Comparison of ENCODE assay signal across 8 mouse cellular contexts in the genomic region with DNA sequence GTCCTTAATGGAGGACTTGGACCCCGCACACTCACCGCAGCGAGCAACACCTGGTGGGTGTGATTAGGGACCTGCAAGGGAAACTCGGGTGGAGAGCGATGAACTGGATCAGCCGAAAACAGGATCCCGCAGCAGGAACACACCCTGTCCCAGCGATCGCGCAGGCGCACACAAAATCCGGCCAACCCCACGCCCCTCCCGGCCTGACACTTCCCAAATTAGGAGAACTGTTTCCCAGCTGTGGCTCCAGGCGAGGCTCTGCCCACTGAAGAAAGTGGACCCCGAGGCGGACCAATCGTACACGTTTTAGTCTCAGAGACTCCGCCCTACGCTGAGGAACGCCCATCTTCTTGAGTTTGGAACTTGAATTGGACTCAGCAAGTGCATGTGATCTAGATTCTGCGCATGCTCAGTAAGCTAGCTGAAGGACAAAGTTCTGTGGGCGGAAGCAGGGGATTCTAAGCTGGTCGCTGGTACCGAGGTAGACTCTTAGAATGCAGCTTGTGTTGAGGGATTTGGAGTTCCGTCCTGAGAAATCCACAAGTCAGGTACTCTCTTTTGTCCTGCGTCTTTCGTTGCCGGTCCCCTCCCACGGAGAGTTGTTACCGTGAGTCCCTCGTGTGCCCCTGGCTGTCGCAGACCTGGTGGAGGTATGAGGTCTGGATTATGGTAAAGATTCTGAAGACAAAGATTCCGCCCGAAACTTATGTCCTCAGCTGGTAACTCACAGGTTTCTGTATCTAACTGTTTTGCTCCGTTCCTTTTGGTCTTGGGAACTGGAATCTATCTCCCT. TPM values are rescaled to one million over a fixed set of nuclear protein-coding genes. Genes with fewer than 3 reads are reported as not detected.
A peak's percentile ranks its signal among the peaks of the same experiment; 100 is the strongest.
DNase-seq lines count a peak whose midpoint lies in the region; ATAC-seq and TF ChIP-seq lines count a peak whose summit lies in the region.

A gene (minus strand): TSS at position 251 of the 793 bp plus-strand sequence.

- H3K36me3 ChIP-seq in embryonic facial prominence, embryonic 15.5 days, result no peaks in the 10 kb centered on the region
- no peaks in the 10 kb centered on the region; the same call in 1 of the 2 replicates for H3K36me3 ChIP-seq in limb, embryonic 14.5 days (ENCODE audit: control insufficient read depth, insufficient read depth, low read length)
- H3K36me3 ChIP-seq in midbrain, postnatal 0 days (ENCODE audit: insufficient read depth, low read length), result no peaks in the 10 kb centered on the region

- peak; percentile 99 for ATAC-seq in embryonic facial prominence, embryonic 15.5 days (ENCODE audit: insufficient number of reproducible peaks, low FRiP score, low TSS enrichment, low read depth)
- peak; percentile 100 for ATAC-seq in limb, embryonic 14.5 days (ENCODE audit: low FRiP score, low read depth)
- ATAC-seq in midbrain, postnatal 0 days (ENCODE audit: low FRiP score), result peak; percentile 99

- H3K4me1 ChIP-seq in bone marrow, adult 2 months (ENCODE audit: control insufficient read depth, insufficient read depth, low read length), result no peaks in the 10 kb centered on the region; the same call in 1 of the 2 replicates
- peaks cover 11% of the 10 kb centered on the region; the same call in 1 of the 2 replicates for H3K4me1 ChIP-seq in embryonic facial prominence, embryonic 15.5 days
- H3K4me1 ChIP-seq in limb, embryonic 14.5 days (ENCODE audit: control insufficient read depth, insufficient read depth, low read length), result peaks cover 4% of the 10 kb centered on the region; the same call in 1 of the 2 replicates
- peaks cover 5% of the 10 kb centered on the region; the same call in 1 of the 2 replicates for H3K4me1 ChIP-seq in midbrain, postnatal 0 days (ENCODE audit: insufficient read depth, low read length)

- no peaks in the 10 kb centered on the region for H3K9me3 ChIP-seq in embryonic facial prominence, embryonic 15.5 days (replicated peaks)
- no peaks in the 10 kb centered on the region for H3K9me3 ChIP-seq in limb, embryonic 14.5 days (ENCODE audit: control insufficient read depth, low read length)
- H3K9me3 ChIP-seq in midbrain, postnatal 0 days (ENCODE audit: low read length), result no peaks in the 10 kb centered on the region

- DNase-seq in 416B (ENCODE audit: low read depth), result peak; percentile 100
- peak; percentile 99 for DNase-seq in heart, adult 8-10 months (ENCODE audit: low spot score)
- peak; percentile 100 for DNase-seq in kidney, adult 9 months
- peak; percentile 99 for DNase-seq in limb, embryonic 14.5 days (ENCODE audit: low spot score)
- peak; percentile 100 for DNase-seq in midbrain, postnatal 0 days (ENCODE audit: low spot score)
- DNase-seq in spleen, postnatal 14 days (ENCODE audit: low spot score in 2 of 2), result peak; percentile 78 to 86

- whole genome bisulfite sequencing in bone marrow, adult 2 months, result under 1% methylated on average over 37 of the region's 37 CpGs
- under 1% methylated on average over 37 of the region's 37 CpGs for WGBS in embryonic facial prominence, embryonic 15.5 days
- 1% methylated on average over 36 of the region's 37 CpGs for WGBS in limb, embryonic 14.5 days
- WGBS in midbrain, postnatal 0 days, result 1% methylated on average over 37 of the region's 37 CpGs

- no peaks in the 10 kb centered on the region for H3K27me3 ChIP-seq in embryonic facial prominence, embryonic 15.5 days
- no peaks in the 10 kb centered on the region for H3K27me3 ChIP-seq in limb, embryonic 14.5 days (ENCODE audit: control insufficient read depth, insufficient read depth, low read length)
- no peaks in the 10 kb centered on the region for H3K27me3 ChIP-seq in midbrain, postnatal 0 days (ENCODE audit: insufficient read depth, low read length)

- TF ChIP-seq POLR2A in bone marrow, adult 2 months (IDR thresholded peaks at IDR 0.05; ENCODE audit: borderline replicate concordance, control insufficient read depth, low read depth, low read length), result peak; percentile 58; the same call in 1 of the 2 replicates
- 0 out of 2 replicates have a peak, but pooled peaks have one; percentile 25 for TF ChIP-seq POLR2A in limb, embryonic 14.5 days (IDR thresholded peaks at IDR 0.05; ENCODE audit: borderline replicate concordance, extremely low read depth, insufficient read depth, insufficient read length)

- peak within 1 kb of the TSS; percentile 37; the same call in 1 of the 2 replicates for H3K27ac ChIP-seq in bone marrow, adult 2 months (ENCODE audit: control insufficient read depth, insufficient read depth, low read depth, low read length, poor library complexity)
- H3K27ac ChIP-seq in embryonic facial prominence, embryonic 15.5 days (replicated peaks), result peak within 1 kb of the TSS; percentile 77
- H3K27ac ChIP-seq in limb, embryonic 14.5 days (replicated peaks; ENCODE audit: low read depth, low read length), result no peak within 1 kb of the TSS
- H3K27ac ChIP-seq in midbrain, postnatal 0 days (ENCODE audit: low read depth, low read length), result peak within 1 kb of the TSS; percentile 68; the same call in 1 of the 2 replicates

- peak within 1 kb of the TSS; percentile 97 for H3K4me3 ChIP-seq in bone marrow, adult 2 months (replicated peaks; ENCODE audit: control insufficient read depth, low read depth, low read length)
- peak within 1 kb of the TSS; percentile 56 for H3K4me3 ChIP-seq in embryonic facial prominence, embryonic 15.5 days (replicated peaks)
- peak within 1 kb of the TSS; percentile 54 for H3K4me3 ChIP-seq in limb, embryonic 14.5 days (replicated peaks; ENCODE audit: low read length)
- H3K4me3 ChIP-seq in midbrain, postnatal 0 days (ENCODE audit: low read depth, low read length), result peak within 1 kb of the TSS; percentile 63

- H3K9ac ChIP-seq in embryonic facial prominence, embryonic 15.5 days, result peak within 1 kb of the TSS; percentile 54
- peak within 1 kb of the TSS; percentile 68 for H3K9ac ChIP-seq in limb, embryonic 14.5 days (ENCODE audit: low read depth, low read length, severe bottlenecking)
- H3K9ac ChIP-seq in midbrain, postnatal 0 days (replicated peaks; ENCODE audit: low read length, poor library complexity, severe bottlenecking), result peak within 1 kb of the TSS; percentile 59

- TF ChIP-seq CTCF in bone marrow, adult 2 months (IDR thresholded peaks at IDR 0.05; ENCODE audit: control insufficient read depth, insufficient read depth, low read length), result peak; percentile 10; the same call in 1 of the 2 replicates
- TF ChIP-seq CTCF in midbrain, postnatal 0 days (IDR thresholded peaks at IDR 0.05), result no peak

- H3K4me2 ChIP-seq in embryonic facial prominence, embryonic 15.5 days (replicated peaks), result peak within 1 kb of the TSS; percentile 85
- peak within 1 kb of the TSS; percentile 76 for H3K4me2 ChIP-seq in limb, embryonic 14.5 days (replicated peaks; ENCODE audit: low read depth, low read length, severe bottlenecking)
- peak within 1 kb of the TSS; percentile 91 for H3K4me2 ChIP-seq in midbrain, postnatal 0 days (ENCODE audit: low read depth, low read length, poor library complexity, severe bottlenecking)

RNA-seq across cellular contexts. Expression of the gene that starts here (rescaled TPM):
- polyA plus RNA-seq in bone marrow, adult 2 months (2011; ENCODE audit: insufficient read depth, insufficient read length, low replicate concordance, missing spikeins), result 38.0 and 70.8 TPM in 2 replicates
- 119 and 128 TPM in 2 replicates for polyA plus RNA-seq in embryonic facial prominence, embryonic 15.5 days (2015; fragmentation: Nextera tagmentation; extraction: Ambion mirVana)
- 10 to 100 TPM; 41.2 to 46.0 (median 41.6) TPM for total RNA-seq in heart, adult 8-10 months (2022)
- polyA plus RNA-seq in limb, embryonic 14.5 days (2012; rRNA removed), result 91.7 and 115 TPM in 2 replicates
- polyA plus RNA-seq in limb, embryonic 14.5 days (2014; fragmentation: Nextera tagmentation; extraction: Ambion mirVana), result 119 and 126 TPM in 2 replicates
- 57.9 and 114 TPM in 2 replicates for total RNA-seq in midbrain, postnatal 0 days (2014; rRNA removed)
- 80.9 and 85.8 TPM in 2 replicates for polyA plus RNA-seq in midbrain, postnatal 0 days (2015; fragmentation: Nextera tagmentation; extraction: Ambion mirVana)
